Mouse (Mus musculus) spleen, adult 12 weeks (tissue): ENCODE results near the gene Brd7.

Experiments
- DNase-seq: peaks from one replicate; pipeline ENCODE4 v3.0.0; 2022; ENCODE audit warnings: low spot score

The Brd7 gene

DNA sequence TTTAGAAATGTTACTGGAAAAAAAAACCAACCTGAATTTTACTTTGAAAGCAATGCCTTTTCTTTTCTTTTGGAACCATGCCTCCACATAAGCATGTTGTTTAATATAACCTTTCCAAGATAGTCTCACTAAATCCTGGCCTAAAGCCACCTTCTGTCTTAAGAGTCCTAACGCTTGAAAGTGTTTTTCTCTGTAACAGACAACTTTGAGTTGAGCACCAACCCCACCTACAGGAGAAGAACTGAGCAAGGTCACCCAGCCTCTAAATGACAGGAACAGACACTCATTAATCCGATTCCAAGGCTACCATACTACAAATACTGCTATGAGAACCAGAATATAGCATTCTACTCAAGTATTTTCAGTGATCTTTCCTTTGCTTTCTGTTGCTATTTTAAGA is 12.9 kb downstream of the Brd7 start:
- DNase-seq: no peak

DNA sequence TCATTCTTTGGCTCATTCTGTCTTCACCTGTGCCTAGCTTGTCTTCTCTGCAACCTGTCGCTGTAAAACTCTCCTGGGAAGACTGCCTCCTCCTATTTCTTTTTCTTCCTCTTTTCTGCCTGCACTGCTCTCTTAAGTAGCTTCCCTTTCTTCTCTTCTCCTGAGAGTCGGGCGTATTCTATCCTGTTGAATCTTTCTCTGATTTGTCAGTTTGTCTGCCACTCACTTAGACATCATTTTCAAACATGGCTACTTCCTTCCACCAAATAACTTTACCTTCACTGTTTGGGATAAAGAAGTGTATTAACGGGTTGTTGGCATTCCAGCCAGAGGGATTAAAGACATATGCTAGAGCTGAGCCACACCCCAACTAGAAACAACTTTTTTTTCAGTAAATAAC is 20.0 kb downstream of the Brd7 start:
- DNase-seq: no peak

DNA sequence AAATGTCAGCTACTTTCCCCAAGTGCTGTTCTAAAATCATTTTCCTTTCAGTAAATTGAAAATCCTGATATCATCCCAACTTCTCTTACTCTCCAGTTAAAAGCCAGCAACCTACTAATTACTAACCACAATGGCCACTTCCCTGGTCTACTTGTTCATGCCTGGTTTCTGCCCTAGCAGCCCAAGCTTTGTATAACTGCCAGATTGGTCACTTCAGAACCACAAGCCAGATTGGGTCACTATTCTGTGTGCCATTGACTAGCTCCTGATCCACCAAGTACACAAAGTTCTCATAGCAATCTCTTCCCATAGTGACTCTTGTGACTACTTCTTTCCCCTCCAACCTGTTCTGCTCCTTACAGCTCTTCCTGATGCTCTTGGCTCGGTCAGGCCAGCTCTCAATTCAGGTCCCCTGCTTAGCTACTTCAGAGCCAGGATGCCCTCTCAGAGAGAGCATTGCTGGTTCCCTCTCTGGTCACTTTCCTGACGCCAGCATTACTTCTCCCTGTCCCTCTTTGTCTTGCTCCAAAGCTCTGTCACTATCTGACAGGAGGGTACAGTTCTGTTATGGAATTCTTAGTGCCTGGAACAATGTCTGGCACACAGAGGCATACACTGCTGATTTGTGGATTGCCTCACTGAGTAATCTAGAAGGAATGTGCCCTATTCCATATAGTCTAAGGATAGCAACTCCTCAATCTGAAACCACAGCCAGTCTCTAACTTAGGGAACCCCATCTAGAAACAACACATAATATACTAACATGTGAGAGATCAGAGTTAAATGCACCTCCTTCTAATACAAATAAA is 21.9 kb downstream of the Brd7 start:
- no peak for DNase-seq

DNA sequence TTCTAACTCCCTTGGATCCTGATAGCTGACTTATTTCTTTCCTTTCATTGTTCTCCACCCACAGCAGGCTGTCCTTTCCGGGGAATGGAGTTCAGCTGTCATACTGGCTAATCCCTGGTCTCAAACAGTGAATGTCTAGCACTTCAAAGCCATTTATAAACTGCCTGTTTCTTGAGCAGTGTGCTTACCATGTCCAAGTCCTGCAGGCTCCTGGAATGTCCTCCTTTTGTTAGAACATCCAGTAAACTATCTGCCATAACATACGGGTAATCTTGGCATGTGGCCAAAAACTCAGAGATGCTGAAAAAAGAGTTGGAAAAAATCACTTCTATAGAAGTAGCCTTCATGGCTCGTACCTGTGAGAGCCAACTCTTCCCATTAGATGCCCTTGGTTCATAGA is 22.8 kb downstream of the Brd7 start:
- no peak for DNase-seq

DNA sequence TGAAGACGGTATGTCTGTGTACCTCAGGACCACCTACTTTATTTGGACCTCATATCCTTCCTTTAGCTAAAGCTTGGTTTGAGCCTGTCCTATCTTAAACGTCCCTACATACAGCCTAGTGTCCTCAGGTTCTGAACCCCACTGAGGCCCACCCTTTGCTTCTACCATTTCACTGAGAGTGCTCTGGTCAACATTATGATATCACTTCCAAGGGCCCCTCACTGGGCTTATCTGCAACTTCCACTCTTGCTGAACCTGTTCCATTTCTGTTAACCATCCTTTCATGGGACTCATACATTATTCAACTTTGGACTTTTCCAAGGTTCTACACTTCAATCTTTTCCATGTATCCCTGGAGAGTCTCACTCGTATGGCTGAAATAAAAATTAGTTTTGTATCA is 27.0 kb downstream of the Brd7 start:
- DNase-seq: no peak

DNA sequence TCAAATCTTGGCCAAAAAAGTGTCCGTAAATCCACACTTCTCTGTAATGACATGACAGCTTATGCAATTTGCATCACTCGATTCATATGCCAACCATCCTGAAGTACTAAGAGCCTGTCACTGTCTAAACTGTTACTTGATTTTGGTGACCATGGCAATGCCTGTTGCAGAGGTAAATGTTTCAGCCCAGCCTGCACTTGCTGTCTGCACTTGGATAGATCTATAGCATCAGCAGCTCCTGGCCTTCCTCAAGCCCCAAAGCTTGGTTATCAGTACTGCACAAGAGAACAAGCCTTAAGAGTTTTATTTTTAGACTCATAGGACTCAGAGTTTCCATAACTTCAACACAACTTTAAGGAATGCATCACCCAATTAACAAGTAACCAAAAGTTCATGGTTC is 27.6 kb downstream of the Brd7 start:
- DNase-seq: no peak

DNA sequence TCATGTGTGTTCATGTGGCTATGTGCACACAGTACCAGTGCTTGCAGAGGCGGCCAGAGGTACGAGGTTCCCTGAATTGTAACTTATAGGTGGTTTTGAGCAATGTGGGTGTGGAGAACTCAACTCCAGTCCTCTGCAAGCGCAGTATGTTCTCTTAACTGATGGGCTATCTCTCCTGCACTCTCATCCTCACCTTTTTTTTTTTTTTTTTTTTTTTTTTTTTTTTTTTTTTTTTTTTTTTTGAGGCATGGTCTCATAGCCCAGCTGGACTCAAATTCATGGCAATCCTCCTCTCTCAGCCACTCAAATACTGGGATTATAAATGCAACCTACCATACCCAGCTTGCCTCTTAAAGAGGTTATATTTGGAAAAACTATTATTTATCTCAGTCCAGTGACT is 31.2 kb downstream of the Brd7 start:
- DNase-seq: no peak

DNA sequence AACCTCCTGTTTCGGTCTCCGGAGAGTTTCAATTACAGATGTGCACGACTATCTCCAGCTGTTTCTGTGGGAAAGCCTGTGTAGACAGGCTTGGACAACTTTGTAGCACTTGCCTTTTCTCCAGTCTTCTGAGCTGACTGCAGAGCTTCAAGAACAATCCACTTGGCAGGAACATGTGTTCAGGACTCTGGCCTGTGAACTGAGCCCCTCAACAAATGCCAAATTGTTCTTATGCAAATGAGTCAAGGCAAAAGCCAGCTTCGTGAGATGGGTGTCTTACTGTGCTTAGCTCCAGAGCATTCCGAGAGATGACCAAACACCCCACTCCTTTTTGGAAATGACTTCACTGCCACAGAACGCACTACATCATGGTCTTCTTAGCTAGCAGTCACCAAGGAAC is 33.3 kb downstream of the Brd7 start:
- DNase-seq: no peak

DNA sequence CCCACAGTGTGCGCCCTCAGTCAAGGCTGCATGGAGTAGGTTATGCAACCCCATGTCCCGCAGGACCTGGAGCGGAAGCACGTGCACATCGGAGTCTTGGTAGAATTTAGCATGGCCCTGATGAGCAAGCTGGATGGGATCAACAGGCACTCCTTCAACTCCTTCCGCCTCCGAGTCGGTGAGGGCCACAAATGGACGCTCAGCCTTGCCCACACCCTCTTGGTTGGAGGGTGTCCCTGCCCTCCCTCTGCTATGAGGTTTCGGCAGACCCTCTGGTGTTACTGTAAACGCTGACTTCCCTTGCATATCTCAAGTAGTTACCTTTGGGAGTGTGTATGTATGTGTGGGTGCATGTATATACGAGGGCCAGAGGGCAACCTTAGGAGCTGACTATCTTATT is 35.7 kb downstream of the Brd7 start:
- DNase-seq: no peak

DNA sequence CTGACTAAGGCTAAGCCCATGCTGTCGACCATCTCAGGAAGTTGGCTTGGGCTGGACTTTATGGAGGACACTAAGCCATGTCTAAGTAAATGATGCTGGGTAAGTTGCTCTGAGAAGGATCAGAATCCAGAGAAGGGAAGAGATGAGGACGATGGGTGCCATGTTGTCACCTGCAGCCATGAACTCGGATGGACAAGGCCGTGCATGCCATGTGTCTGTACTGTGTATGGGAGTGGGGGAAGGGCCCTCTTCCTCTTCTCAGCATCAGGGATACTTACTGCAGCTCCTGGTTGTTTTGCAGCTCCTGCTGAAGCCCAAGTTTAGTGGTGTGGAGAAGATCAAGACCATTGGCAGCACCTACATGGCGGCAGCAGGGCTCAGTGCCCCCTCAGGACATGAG is 36.2 kb downstream of the Brd7 start:
- no peak for DNase-seq

DNA sequence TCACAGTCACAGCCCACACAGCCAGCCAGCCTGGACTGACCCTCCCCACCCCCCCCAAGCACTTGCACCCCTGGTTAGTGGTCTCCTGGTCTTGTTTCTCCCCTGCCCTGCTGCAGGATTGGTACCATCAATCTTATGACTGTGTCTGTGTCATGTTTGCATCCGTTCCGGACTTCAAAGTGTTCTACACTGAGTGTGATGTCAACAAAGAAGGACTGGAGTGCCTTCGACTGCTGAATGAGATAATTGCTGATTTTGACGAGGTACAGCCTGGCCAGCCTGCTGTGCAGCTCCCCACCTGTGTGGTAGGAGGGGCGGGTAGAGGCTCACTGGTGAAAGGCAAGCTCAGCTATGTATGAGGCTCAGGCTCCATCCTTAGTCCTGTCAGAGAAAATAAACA is 36.7 kb downstream of the Brd7 start:
- DNase-seq: no peak

DNA sequence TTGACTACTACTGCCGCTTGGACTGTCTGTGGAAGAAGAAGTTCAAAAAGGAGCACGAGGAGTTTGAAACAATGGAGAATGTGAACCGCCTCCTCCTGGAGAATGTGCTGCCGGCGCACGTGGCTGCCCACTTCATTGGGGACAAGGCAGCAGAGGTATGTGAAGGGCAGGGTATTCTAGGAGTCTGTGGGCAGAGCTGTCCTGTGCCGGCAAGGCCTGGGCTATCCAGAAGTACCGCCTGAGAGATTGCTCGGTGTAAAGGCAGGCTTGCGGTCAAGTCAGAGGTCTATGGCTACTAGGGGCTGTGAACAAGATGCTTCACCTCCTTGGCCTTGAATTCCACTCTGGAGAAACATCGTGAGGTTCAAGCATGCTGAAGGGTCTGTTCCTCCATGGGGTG is 37.2 kb downstream of the Brd7 start:
- no peak for DNase-seq

DNA sequence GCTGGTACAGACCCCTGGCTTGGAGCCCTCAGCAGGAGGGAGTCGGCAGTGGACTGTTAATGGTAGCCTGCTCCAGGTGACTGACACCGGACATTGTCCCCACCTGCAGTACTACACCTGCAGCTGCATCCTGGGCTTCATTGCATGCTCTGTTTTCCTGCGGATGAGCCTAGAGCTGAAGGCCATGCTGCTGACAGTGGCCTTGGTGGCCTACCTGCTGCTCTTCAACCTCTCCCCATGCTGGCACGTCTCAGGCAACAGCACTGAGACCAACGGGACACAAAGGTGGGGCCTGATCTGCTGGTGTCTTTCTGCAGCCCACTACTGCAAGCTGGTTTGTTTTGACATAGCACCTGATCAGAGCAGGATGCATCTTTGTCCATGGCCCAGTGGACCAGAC is 38.5 kb downstream of the Brd7 start:
- DNase-seq: no peak

DNA sequence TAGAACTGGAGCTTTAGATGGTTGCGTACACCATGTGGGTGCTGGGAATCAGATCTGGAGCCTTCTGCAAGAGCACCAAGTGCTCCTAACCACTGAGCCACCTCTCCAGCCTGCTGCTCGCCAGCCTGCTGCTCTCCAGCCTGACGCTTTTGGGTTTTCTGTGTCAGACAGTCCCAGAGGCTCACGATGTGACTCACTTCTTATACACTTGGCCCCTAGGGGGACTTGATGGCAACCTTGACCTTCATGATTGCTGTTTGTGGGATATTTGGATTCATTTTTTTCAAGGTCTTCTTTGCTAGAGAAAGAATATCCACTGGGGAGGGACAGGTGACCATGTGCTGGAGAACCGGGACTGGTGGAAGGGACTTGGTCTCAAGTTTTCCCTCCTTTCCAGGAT is 40.6 kb downstream of the Brd7 start:
- no peak for DNase-seq

DNA sequence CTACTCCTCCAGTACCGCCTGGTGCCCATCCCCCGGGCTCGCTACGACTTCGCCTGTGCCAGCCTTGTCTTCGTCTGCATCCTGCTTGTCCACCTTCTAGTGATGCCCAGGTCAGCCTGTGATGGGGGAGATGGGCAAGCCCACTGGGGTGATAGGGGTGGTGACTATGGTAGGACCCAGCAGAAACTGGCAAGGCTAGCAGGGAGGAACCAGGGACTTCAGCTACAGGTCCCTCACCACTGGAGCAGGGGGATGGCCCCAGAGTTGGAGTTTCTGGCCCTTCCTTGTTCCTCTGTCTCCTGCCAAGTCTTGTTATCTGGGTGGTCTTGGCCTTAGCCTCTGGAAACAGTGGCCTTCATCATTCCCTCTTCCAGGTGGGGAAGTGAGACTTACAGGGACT is 41.9 kb downstream of the Brd7 start:
- no peak for DNase-seq

DNA sequence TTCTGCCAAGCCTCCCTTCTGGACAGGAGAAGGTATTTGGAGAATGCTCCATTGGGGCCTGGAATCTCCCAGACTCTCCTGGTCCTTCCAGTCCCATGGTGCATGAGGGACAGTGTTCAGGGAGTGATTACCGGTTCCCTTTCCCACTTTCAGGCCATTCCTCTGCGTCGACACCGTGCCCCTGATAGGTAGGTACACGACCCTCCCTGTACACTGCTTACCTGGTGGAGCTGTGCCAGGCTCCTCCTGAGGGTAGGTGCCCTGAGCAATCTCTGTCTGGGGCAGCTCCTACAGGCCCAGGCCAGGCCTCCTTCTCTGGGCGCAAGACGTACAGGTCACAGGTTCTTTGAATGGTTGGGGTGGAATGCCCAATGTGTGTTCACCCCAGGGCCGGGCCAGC is 43.8 kb downstream of the Brd7 start:
- DNase-seq: no peak

DNA sequence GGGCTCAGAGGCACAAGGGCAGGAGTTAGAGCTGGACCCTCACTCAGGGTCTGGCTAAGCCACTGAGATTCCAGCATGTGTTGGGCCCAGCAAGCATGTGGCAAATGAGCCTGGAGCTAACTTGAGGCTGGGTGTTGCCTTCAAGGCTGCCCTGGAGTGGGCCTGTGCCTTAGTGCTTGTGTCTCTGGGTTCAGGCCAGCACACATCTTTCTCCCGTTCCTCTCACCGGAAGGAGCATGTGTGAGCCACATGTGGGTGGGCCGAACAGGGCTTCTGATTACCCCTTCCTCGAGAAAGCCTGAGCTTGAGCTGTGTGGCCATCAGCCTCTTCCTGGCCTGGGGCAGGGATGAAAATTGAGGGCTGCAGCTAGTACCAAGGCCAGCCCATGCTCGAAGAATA is 44.7 kb downstream of the Brd7 start:
- no peak for DNase-seq

DNA sequence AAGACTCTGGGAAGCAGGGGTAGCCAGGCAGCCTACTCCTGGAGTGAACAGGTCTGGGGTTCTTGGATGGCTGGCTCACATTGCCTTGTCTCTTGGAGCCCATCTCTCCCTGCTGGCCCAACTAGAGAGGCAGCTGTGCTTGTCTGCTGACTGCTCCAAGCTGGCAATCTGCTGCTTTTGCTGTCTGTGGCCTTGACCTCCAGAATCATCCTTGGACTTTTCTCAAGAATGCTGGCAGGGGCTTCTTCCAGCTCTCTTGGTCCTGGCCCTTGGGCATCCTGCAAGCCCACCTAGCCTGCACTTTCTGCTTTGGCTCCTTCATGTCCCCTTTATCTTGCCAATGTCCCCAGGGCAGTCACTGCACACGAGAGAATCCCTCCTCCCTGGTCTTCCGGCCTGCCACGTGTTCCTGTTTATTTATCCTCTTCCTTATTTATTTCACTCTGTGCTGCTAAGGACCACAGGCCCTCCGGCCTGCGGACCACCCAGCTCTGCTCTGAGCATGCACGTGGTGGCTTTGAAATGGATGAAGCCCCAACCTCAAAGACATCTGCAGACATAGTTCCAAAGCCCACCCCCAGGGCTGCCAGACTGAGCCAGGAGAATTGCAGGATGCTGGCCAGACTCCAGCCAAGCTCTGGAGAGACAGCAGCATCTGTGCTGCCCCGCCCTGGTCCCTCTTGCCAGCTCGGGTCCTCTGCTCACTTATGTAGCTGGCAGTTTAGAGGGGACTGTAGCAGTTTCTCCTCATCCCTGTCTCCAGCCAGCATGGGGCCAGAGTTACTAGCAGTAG is 45.7 kb downstream of the Brd7 start:
- no peak for DNase-seq

DNA sequence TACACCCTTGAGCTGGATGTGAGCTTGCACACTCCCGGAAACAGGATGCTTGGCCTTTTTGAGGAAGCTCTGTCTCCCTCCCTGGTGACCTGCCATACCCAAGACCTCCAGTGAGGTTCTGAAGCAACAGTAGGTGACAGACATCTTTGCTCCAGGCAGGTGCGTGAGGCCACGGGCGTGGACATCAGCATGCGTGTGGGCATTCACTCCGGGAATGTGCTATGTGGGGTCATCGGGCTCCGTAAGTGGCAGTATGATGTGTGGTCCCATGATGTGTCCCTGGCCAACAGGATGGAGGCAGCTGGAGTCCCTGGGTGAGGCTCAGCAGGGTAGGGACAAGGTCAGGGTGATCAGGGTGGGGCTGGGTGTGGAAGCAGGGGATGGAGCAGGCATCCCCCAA is 46.7 kb downstream of the Brd7 start:
- DNase-seq: no peak

DNA sequence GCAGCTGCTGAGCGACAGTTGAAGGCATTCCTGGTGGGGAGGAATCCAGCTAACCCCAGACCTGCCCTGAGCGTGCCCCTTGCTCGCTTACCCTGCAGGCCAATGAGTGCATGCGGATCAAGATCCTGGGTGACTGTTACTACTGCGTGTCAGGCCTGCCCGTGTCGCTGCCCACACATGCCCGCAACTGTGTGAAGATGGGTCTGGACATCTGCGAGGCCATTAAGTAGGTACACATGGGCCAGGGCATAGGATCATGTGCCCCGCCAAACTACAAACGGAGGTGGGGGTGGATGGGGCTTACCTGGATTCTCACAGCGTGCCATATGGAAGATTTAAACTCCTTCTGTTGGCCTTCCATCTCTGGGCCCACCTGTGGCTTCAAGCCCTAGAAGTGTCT is 48.0 kb downstream of the Brd7 start:
- no peak for DNase-seq

DNA sequence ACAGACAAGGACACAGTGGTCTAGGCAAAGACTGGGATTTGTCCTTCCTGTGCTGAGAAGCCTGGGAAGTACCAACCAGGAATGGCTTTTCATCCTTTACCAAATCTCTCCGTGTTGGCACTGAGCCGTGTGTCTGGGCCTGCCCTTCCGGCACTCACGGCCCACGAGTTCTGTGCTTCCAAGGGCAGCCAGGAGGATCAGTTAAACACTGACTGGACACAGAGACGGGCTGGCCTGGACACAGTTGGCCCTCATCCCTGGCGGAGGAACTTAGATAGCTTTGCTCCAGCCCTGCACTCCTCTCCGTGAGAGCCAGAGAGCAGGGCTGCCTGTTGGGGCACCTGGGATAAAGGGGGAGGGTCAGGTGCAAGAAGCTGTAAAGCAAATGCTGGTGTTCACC is 49.0 kb downstream of the Brd7 start:
- no peak for DNase-seq

DNA sequence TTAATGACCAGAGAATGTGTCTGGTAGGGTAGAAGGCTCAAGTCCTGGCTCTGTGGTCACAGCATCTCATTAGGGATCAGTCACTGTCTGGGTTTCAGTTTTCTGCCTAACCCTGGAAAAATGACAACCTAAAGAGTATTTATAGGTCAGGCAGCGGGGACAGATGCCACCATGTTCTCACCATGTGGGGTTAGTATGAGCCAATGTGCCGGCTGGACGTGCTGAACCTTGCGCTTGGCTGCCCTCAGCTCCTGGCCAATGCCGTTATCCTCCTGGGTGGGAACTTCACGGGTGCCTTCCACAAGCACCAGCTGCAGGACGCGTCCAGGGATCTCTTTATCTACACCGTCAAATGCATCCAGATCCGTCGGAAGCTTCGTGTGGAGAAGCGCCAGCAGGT is 51.7 kb downstream of the Brd7 start:
- no peak for DNase-seq

DNA sequence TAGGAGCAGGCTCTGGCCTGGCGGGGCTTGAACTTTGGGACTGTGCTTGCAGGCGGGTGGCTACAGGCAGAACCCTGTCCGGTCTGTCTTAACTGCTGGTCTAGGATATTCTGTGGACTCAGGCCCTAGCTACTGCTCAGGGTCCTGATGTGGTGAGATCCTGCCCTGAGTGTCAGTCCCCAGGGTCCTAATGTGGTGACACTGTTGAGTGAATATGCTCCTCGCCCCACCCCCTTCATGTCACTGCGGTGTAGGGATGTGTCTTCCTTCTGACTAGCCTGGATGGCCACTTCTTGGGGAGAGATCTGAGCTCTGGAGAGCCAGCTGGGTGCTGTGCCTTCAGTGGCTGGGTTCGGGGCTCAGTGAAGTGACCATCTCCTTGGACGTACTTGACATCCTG is 52.1 kb downstream of the Brd7 start:
- DNase-seq: no peak
